16 mouse cellular contexts compared by ENCODE assay signal in genomic region chr2:70852186-70852795, GRCm38 (mm10). TPM values are rescaled to one million over a fixed set of nuclear protein-coding genes. Genes with fewer than 3 reads are reported as not detected.
A peak's percentile ranks its signal among the peaks of the same experiment; 100 is the strongest.
DNase-seq lines count a peak whose midpoint lies in the region; ATAC-seq and TF ChIP-seq lines count a peak whose summit lies in the region.
"Had no signal": no experiment of that assay in that cellular context is flagged by ENCODE, and none has a peak within 500 bp of the region (broad histone marks: within the 10 kb centered on the region; RNA-seq: fewer than 3 reads in every experiment).

No protein-coding gene starts in this region.

- no peaks in the 10 kb centered on the region for H3K9me3 ChIP-seq in heart, embryonic 12.5 days (replicated peaks)
- no peaks in the 10 kb centered on the region for H3K9me3 ChIP-seq in midbrain, embryonic 12.5 days
- H3K9me3 ChIP-seq in midbrain, embryonic 10.5 days (replicated peaks): no peaks in the 10 kb centered on the region
- H3K9me3 ChIP-seq in hindbrain, embryonic 15.5 days: no peaks in the 10 kb centered on the region
- H3K9me3 ChIP-seq in stomach, postnatal 0 days (ENCODE audit: control insufficient read depth, low read length): no peaks in the 10 kb centered on the region

- no peak for ATAC-seq in heart, embryonic 12.5 days (ENCODE audit: insufficient number of reproducible peaks, low FRiP score)
- no peak for ATAC-seq in midbrain, embryonic 12.5 days (ENCODE audit: low FRiP score, low read depth)
- 0 out of 2 replicates have a peak, but pooled peaks have one; percentile 38 for ATAC-seq in hindbrain, embryonic 15.5 days (ENCODE audit: low FRiP score, low read depth)
- ATAC-seq in stomach, postnatal 0 days (ENCODE audit: low FRiP score, low TSS enrichment): no peak
- ATAC-seq: CD4-positive, CD25-positive, alpha-beta regulatory T cell, adult 4 months; inflammation-experienced regulatory T-cells, adult 6 months; lung, postnatal 0 days; Patski had no signal

- peaks cover 13% of the 10 kb centered on the region; the same call in 1 of the 2 replicates for H3K4me1 ChIP-seq in heart, embryonic 12.5 days (replicated peaks)
- peaks cover 6% of the 10 kb centered on the region for H3K4me1 ChIP-seq in midbrain, embryonic 12.5 days
- H3K4me1 ChIP-seq in midbrain, embryonic 10.5 days: peaks cover 9% of the 10 kb centered on the region
- H3K4me1 ChIP-seq in hindbrain, embryonic 15.5 days (replicated peaks): peaks cover 8% of the 10 kb centered on the region; the same call in 1 of the 2 replicates
- H3K4me1 ChIP-seq in stomach, postnatal 0 days (replicated peaks; ENCODE audit: control insufficient read depth, insufficient read depth): no peaks in the 10 kb centered on the region

- DNase-seq in heart, postnatal 36 days: no peak
- no peak for DNase-seq in midbrain, embryonic 10.5 days (ENCODE audit: low spot score)
- DNase-seq in stomach, postnatal 0 days (ENCODE audit: low spot score): no peak
- no peak for DNase-seq in spleen, adult 18-20 months
- DNase-seq in embryo, embryonic 10.5 days (ENCODE audit: low spot score): no peak
- DNase-seq: adrenal gland, postnatal 10 days; kidney, postnatal 10 days; thymus, postnatal 14 days had no signal

- no peak overlapping the region for H3K4me3 ChIP-seq in heart, embryonic 12.5 days
- no peak overlapping the region for H3K4me3 ChIP-seq in midbrain, embryonic 12.5 days
- no peak overlapping the region for H3K4me3 ChIP-seq in midbrain, embryonic 10.5 days
- H3K4me3 ChIP-seq in hindbrain, embryonic 15.5 days: peak overlapping the region; percentile 19
- no peak overlapping the region for H3K4me3 ChIP-seq in stomach, postnatal 0 days (ENCODE audit: low read depth, low read length)
- H3K4me3 ChIP-seq: myocyte had no signal

- no peak overlapping the region for H3K9ac ChIP-seq in heart, embryonic 12.5 days
- no peak overlapping the region for H3K9ac ChIP-seq in midbrain, embryonic 12.5 days (replicated peaks)
- no peak overlapping the region for H3K9ac ChIP-seq in hindbrain, embryonic 15.5 days
- no peak overlapping the region for H3K9ac ChIP-seq in stomach, postnatal 0 days (ENCODE audit: low read length)

- TF ChIP-seq CTCF in stomach, postnatal 0 days (IDR thresholded peaks at IDR 0.05; ENCODE audit: low read depth): no peak

- no peaks in the 10 kb centered on the region for H3K27me3 ChIP-seq in heart, embryonic 12.5 days (replicated peaks)
- no peaks in the 10 kb centered on the region for H3K27me3 ChIP-seq in midbrain, embryonic 12.5 days
- no peaks in the 10 kb centered on the region for H3K27me3 ChIP-seq in midbrain, embryonic 10.5 days (ENCODE audit: low read depth, poor library complexity, severe bottlenecking)
- H3K27me3 ChIP-seq in hindbrain, embryonic 15.5 days: no peaks in the 10 kb centered on the region
- H3K27me3 ChIP-seq in stomach, postnatal 0 days (ENCODE audit: control insufficient read depth, insufficient read depth, low read length): no peaks in the 10 kb centered on the region
- H3K27me3 ChIP-seq: Patski had no signal

- TF ChIP-seq EP300 in stomach, postnatal 0 days (optimal IDR thresholded peaks at IDR 0.05): no peak

- H3K36me3 ChIP-seq in heart, embryonic 12.5 days: no peaks in the 10 kb centered on the region
- no peaks in the 10 kb centered on the region for H3K36me3 ChIP-seq in midbrain, embryonic 12.5 days
- H3K36me3 ChIP-seq in midbrain, embryonic 10.5 days: no peaks in the 10 kb centered on the region
- H3K36me3 ChIP-seq in hindbrain, embryonic 15.5 days: no peaks in the 10 kb centered on the region
- H3K36me3 ChIP-seq in stomach, postnatal 0 days (ENCODE audit: control insufficient read depth, insufficient read depth, low read length): no peaks in the 10 kb centered on the region

- intact Hi-C loops in heart, postnatal 36 days (cut with DNase I): no loop called here

- peak overlapping the region; percentile 43 for H3K4me2 ChIP-seq in heart, embryonic 12.5 days
- 0 out of 2 replicates have a peak overlapping the region, but pooled peaks have one; percentile 15 for H3K4me2 ChIP-seq in midbrain, embryonic 12.5 days (replicated peaks)
- H3K4me2 ChIP-seq in hindbrain, embryonic 15.5 days: peak overlapping the region; percentile 46
- H3K4me2 ChIP-seq in stomach, postnatal 0 days (replicated peaks; ENCODE audit: low read depth): peak overlapping the region; percentile 25

- 48% methylated on average over 8 of the region's 8 CpGs for WGBS in heart, embryonic 12.5 days
- WGBS in midbrain, embryonic 12.5 days: 67% methylated on average over 8 of the region's 8 CpGs
- WGBS in midbrain, embryonic 10.5 days: 79% methylated on average over 8 of the region's 8 CpGs
- 30% methylated on average over 8 of the region's 8 CpGs for WGBS in hindbrain, embryonic 15.5 days
- WGBS in stomach, postnatal 0 days: 62% methylated on average over 8 of the region's 8 CpGs

- no peak overlapping the region for H3K27ac ChIP-seq in heart, embryonic 12.5 days (ENCODE audit: poor library complexity, severe bottlenecking)
- H3K27ac ChIP-seq in midbrain, embryonic 12.5 days (replicated peaks): no peak overlapping the region
- H3K27ac ChIP-seq in midbrain, embryonic 10.5 days (replicated peaks): no peak overlapping the region
- H3K27ac ChIP-seq in hindbrain, embryonic 15.5 days (replicated peaks): 0 out of 2 replicates have a peak overlapping the region, but pooled peaks have one; percentile 47
- no peak overlapping the region for H3K27ac ChIP-seq in stomach, postnatal 0 days (replicated peaks)

RNA-seq across cellular contexts. Expression of gene Tlk1, which starts 26.8 kb away (rescaled TPM):
- 38.5 and 43.6 TPM in 2 replicates for polyA plus RNA-seq in heart, embryonic 12.5 days (2016; fragmentation: Nextera tagmentation; extraction: Ambion mirVana)
- 10 to 100 TPM; 33.0 to 33.7 TPM for total RNA-seq in heart, postnatal 36 days (2021)
- 35.4 and 37.1 TPM in 2 replicates for polyA plus RNA-seq in midbrain, embryonic 12.5 days (2016; fragmentation: Nextera tagmentation; extraction: Ambion mirVana)
- polyA plus RNA-seq in midbrain, embryonic 10.5 days (2016; fragmentation: Nextera tagmentation; extraction: Ambion mirVana): 30.1 and 30.5 TPM in 2 replicates
- polyA plus RNA-seq in hindbrain, embryonic 15.5 days (2015; fragmentation: Nextera tagmentation; extraction: Ambion mirVana): 26.5 and 28.3 TPM in 2 replicates
- 26.0 and 26.7 TPM in 2 replicates for polyA plus RNA-seq in stomach, postnatal 0 days (2015; fragmentation: Nextera tagmentation; extraction: Ambion mirVana)
